Mouse (Mus musculus): ENCODE results near the gene Akr1b3. TPM values are rescaled to one million over a fixed set of nuclear protein-coding genes. Genes with fewer than 3 reads are reported as not detected.
A peak's percentile ranks its signal among the peaks of the same experiment; 100 is the strongest.
"Not testable (repeated sequence)": the region's sequence is repeated elsewhere in the genome, so short reads cannot be mapped to it uniquely, and the experiment has no call there.

Gene Akr1b3
- 10 to 100 TPM; 38.7 to 42.2 TPM for total RNA-seq (2021)

GRCm38 (mm10) chr6:34316854-34317771 lies at the start of gene Akr1b3:
Gene Akr1b3, minus strand, starts transcription at chr6:34317478.
- peak; percentile 66 to 68 for DNase-seq (ENCODE audit: extremely low spot score in 1 of 2, low spot score in 1 of 2)

- no peak for DNase-seq (ENCODE audit: extremely low spot score in 1 of 2, low spot score in 1 of 2)
Observed at GRCm38 (mm10) chr6:34364217-34365136, 47.2 kb upstream of the Akr1b3 start.

GRCm38 (mm10) chr6:34355841-34356240 lies 38.6 kb upstream of the Akr1b3 start:
- no peak for DNase-seq (ENCODE audit: extremely low spot score in 1 of 2, low spot score in 1 of 2)

GRCm38 (mm10) chr6:34355349-34355747 lies 38.1 kb upstream of the Akr1b3 start:
- DNase-seq (ENCODE audit: extremely low spot score in 1 of 2, low spot score in 1 of 2): no peak

GRCm38 (mm10) chr6:34354354-34355348 lies 37.4 kb upstream of the Akr1b3 start:
- DNase-seq (ENCODE audit: extremely low spot score in 1 of 2, low spot score in 1 of 2): no peak

- DNase-seq (ENCODE audit: extremely low spot score in 1 of 2, low spot score in 1 of 2): no peak
Observed at GRCm38 (mm10) chr6:34353658-34354353, 36.5 kb upstream of the Akr1b3 start, which contains the start of gene Akr1b8. Gene Akr1b8, plus strand, starts transcription at chr6:34354119.

GRCm38 (mm10) chr6:34352401-34352800 lies 35.1 kb upstream of the Akr1b3 start:
- no peak for DNase-seq (ENCODE audit: extremely low spot score in 1 of 2, low spot score in 1 of 2)

- not testable (repeated sequence) for DNase-seq (ENCODE audit: extremely low spot score in 1 of 2, low spot score in 1 of 2)
Observed at GRCm38 (mm10) chr6:34351481-34351880, 34.2 kb upstream of the Akr1b3 start.

- DNase-seq (ENCODE audit: extremely low spot score in 1 of 2, low spot score in 1 of 2): no peak
Observed at GRCm38 (mm10) chr6:34350037-34350699, 32.9 kb upstream of the Akr1b3 start.

GRCm38 (mm10) chr6:34346096-34346898 lies 29.0 kb upstream of the Akr1b3 start:
- DNase-seq (ENCODE audit: extremely low spot score in 1 of 2, low spot score in 1 of 2): peak; percentile 66 to 79

- no peak for DNase-seq (ENCODE audit: extremely low spot score in 1 of 2, low spot score in 1 of 2)
Observed at GRCm38 (mm10) chr6:34344935-34345334, 27.7 kb upstream of the Akr1b3 start.

- no peak for DNase-seq (ENCODE audit: extremely low spot score in 1 of 2, low spot score in 1 of 2)
Observed at GRCm38 (mm10) chr6:34344135-34344850, 27.0 kb upstream of the Akr1b3 start.

- DNase-seq (ENCODE audit: extremely low spot score in 1 of 2, low spot score in 1 of 2): no peak
Observed at GRCm38 (mm10) chr6:34343426-34343825, 26.1 kb upstream of the Akr1b3 start.

- no peak for DNase-seq (ENCODE audit: extremely low spot score in 1 of 2, low spot score in 1 of 2)
Observed at GRCm38 (mm10) chr6:34342476-34342875, 25.2 kb upstream of the Akr1b3 start.

- no peak for DNase-seq (ENCODE audit: extremely low spot score in 1 of 2, low spot score in 1 of 2)
Observed at GRCm38 (mm10) chr6:34341991-34342390, 24.7 kb upstream of the Akr1b3 start.

GRCm38 (mm10) chr6:34337799-34338198 lies 20.5 kb upstream of the Akr1b3 start:
- DNase-seq (ENCODE audit: extremely low spot score in 1 of 2, low spot score in 1 of 2): no peak

- DNase-seq (ENCODE audit: extremely low spot score in 1 of 2, low spot score in 1 of 2): no peak
Observed at GRCm38 (mm10) chr6:34334673-34335072, 17.4 kb upstream of the Akr1b3 start.

Measured in layer of hippocampus, postnatal 25 days (tissue).